Mouse (Mus musculus) brain, embryonic 14.5 days (tissue): ENCODE measurements around the gene Dlgap1.

ENCODE experiments used
- CTCF ChIP-seq: fragments of 200-500 bp; IDR thresholded peaks from 2 replicates; pipeline ENCODE4 v1.5.1; 2012; ENCODE audit warnings: inconsistent platforms, mild to moderate bottlenecking, moderate library complexity, borderline replicate concordance; ENCODE audit not compliant: insufficient read depth, insufficient read length; ENCODE audit errors: extremely low read depth
- POLR2A ChIP-seq: fragments of 200-500 bp; IDR thresholded peaks from 2 replicates; pipeline ENCODE4 v1.6.1; 2012; ENCODE audit warnings: mild to moderate bottlenecking, inconsistent platforms, borderline replicate concordance; ENCODE audit not compliant: poor library complexity, insufficient read depth, insufficient read length, severe bottlenecking; ENCODE audit errors: extremely low read depth

DNA sequence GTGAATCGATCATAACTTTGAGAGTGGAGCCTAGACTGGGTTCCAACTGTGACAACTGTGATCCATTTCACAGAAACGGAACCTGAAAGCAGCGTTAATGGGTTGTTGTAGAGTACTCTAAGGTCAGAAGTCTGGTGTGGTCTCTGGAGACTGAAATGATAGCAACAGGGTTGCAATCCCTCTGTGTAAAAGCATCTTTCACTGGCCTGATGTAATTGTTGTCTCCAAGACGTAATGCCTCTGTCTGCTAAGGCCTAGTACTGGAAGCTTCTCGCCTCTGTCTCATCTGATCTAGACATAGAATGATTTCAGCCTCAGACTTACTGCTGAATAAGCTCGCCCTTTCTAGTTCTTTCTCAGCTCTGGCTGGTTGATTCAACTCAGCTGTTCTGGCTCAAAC is 721.3 kb downstream of the Dlgap1 start:
- TF ChIP-seq CTCF: no peak
- TF ChIP-seq POLR2A: no peak
